Mouse (Mus musculus): ENCODE results near the gene Ramac. TPM values are rescaled to one million over a fixed set of nuclear protein-coding genes. Genes with fewer than 3 reads are reported as not detected.

Gene Ramac
- polyA plus RNA-seq, 1 experiment from 2014 or later = 134 TPM

GRCm38 (mm10) chr7:81735300-81736048 lies 27.3 kb upstream of the Ramac start:
- Histone ChIP-seq H3K4me1 (replicated peaks) (no peaks in the 10 kb centered on the region), H3K27ac (no peak overlapping the region), H3K4me3 (no peak overlapping the region), H3K9me3 (no peaks in the 10 kb centered on the region), H3K4me2 (no peak overlapping the region), H3K27me3 (no peaks in the 10 kb centered on the region), H3K36me3 (no peaks in the 10 kb centered on the region), H3K9ac (no peak overlapping the region)
- WGBS = 72% methylated on average over 9 of the region's 9 CpGs
- ATAC-seq (ENCODE audit: low FRiP score) = no peak

GRCm38 (mm10) chr7:81738720-81739385 lies 23.9 kb upstream of the Ramac start:
- Histone ChIP-seq H3K4me3 (no peak overlapping the region), H3K9ac (no peak overlapping the region), H3K9me3 (no peaks in the 10 kb centered on the region), H3K27ac (no peak overlapping the region), H3K4me2 (no peak overlapping the region), H3K36me3 (no peaks in the 10 kb centered on the region), H3K27me3 (no peaks in the 10 kb centered on the region), H3K4me1 (replicated peaks) (no peaks in the 10 kb centered on the region)
- ATAC-seq (ENCODE audit: low FRiP score) = no peak
- 82% methylated on average over 8 of the region's 8 CpGs for WGBS

DNA sequence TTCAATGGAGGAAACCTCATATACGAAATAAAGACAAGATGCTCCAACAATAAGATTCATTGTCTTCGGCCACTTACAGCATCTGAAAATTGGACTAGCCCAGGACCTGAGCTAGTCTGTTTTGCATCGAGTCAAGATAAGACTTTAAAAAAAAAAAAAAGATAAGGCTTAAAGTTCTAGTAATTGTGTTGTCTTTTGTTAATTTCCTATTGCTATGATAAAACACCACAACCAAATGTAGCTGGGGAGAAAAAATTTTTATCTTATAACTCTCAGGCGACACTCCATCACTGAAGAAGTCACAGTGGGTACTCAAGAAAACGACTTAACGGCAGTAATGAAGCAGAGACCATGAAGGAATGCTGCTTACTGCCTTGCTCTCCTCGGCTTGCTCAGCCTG lies 22.7 kb upstream of the Ramac start:
- no peaks in the 10 kb centered on the region for H3K4me1 ChIP-seq (replicated peaks)
- H3K4me2 ChIP-seq = no peak overlapping the region
- no peaks in the 10 kb centered on the region for H3K9me3 ChIP-seq
- no peak for ATAC-seq (ENCODE audit: low FRiP score)
- no peaks in the 10 kb centered on the region for H3K27me3 ChIP-seq
- no peak overlapping the region for H3K4me3 ChIP-seq
- H3K9ac ChIP-seq = no peak overlapping the region
- WGBS = 92% methylated on average over 7 of the region's 7 CpGs
- no peaks in the 10 kb centered on the region for H3K36me3 ChIP-seq
- no peak overlapping the region for H3K27ac ChIP-seq

DNA sequence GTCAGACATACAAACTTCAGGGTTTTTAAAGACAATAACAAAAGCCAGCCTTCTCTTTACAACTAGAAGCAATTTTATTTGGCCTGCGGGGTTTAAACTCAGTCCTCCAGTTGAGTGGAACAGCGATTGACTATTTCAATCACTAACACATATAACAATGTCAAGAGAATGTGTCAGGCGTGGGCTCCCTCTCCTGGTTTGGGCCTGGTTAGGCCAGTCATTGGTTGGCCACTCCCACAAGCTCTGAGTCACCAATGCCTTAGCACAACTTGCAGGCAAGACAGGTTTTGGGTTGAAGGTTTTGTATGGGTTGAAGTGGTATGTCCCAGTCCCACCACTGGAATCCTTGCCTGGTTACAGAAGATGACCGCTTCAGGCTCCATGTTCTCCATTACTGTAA lies 18.6 kb upstream of the Ramac start:
- Histone ChIP-seq H3K27ac (no peak overlapping the region), H3K4me2 (no peak overlapping the region), H3K9ac (no peak overlapping the region), H3K4me1 (replicated peaks) (no peaks in the 10 kb centered on the region), H3K9me3 (no peaks in the 10 kb centered on the region), H3K27me3 (no peaks in the 10 kb centered on the region), H3K36me3 (no peaks in the 10 kb centered on the region), H3K4me3 (no peak overlapping the region)
- no peak for ATAC-seq (ENCODE audit: low FRiP score)
- WGBS = 75% methylated on average over 4 of the region's 4 CpGs

DNA sequence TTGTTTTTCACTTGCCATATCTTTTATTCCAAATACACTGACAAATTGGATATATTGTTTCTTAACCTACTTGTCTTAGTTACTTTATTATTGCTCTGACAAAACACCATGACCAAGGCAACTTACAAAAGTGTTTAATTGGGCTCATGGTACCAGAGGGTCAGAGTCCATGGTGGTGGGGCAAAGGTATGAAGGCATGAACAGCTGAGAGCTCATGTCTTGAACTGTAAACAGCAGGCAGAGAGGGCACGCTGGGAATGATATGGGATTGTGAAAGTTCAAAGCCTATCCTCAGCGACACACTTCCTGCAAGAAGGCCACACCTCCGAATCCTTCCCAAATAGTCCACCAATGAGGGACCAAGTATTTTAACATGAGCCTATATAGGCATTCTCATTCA lies 14.8 kb upstream of the Ramac start:
- Histone ChIP-seq H3K4me3 (no peak overlapping the region), H3K4me2 (no peak overlapping the region), H3K27me3 (no peaks in the 10 kb centered on the region), H3K36me3 (no peaks in the 10 kb centered on the region), H3K27ac (no peak overlapping the region), H3K9me3 (no peaks in the 10 kb centered on the region), H3K9ac (no peak overlapping the region), H3K4me1 (replicated peaks) (no peaks in the 10 kb centered on the region)
- ATAC-seq (ENCODE audit: low FRiP score) = no peak
- WGBS = 80% methylated on average over 3 of the region's 3 CpGs

- peak overlapping the region; percentile 98 for H3K4me3 ChIP-seq
- no peaks in the 10 kb centered on the region for H3K27me3 ChIP-seq
- H3K36me3 ChIP-seq = no peaks in the 10 kb centered on the region
- H3K9ac ChIP-seq = peak overlapping the region; percentile 94
- peak; percentile 82 for ATAC-seq (ENCODE audit: low FRiP score)
- H3K4me2 ChIP-seq = peak overlapping the region; percentile 91
- no peaks in the 10 kb centered on the region for H3K9me3 ChIP-seq
- H3K27ac ChIP-seq = peak overlapping the region; percentile 91
- H3K4me1 ChIP-seq (replicated peaks) = peaks cover 18% of the 10 kb centered on the region
- WGBS = 3% methylated on average over 60 of the region's 60 CpGs
Observed at GRCm38 (mm10) chr7:81763110-81763845, 553 bp downstream of the Ramac start.

DNA sequence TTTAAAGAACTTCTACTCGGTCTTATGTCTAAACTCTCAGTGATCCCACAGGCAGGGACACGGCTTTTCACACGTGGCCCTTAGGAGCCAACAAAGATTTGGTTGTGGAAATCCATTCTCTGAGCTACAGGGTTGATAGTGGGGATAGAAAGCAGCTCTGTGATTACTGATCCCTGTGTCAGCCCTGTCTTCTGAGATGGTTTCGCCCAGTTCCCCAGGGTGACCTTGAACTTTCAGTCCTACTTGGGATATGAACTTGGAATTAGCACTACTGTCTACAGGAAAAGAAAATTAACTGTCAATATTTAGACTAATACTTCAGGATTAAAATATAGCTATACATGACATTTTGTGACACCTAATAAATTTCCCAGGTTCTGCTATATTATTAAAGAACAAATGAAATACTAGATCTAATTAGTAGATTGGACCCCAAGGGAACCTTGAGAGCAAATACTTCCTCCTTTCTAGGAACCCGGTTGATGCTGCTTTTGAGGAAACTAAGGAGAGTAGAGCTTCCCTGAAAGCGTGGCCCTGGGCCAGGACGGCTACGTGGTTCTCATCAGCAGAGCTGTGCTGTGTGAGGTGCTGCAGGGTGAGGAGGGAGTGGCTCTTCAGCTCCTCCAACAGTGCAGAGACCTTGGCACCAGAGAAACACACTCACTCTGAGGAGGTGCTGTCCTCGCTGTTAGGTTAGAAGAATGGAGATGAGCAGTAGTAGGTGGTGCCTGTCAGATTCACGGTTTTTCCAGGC lies 10.2 kb downstream of the Ramac start:
- Histone ChIP-seq H3K27me3 (no peaks in the 10 kb centered on the region), H3K36me3 (peaks cover 7% of the 10 kb centered on the region), H3K4me2 (no peak overlapping the region), H3K27ac (no peak overlapping the region), H3K4me3 (no peak overlapping the region), H3K4me1 (replicated peaks) (peaks cover 3% of the 10 kb centered on the region; the same call in 1 of the 2 replicates), H3K9me3 (no peaks in the 10 kb centered on the region), H3K9ac (no peak overlapping the region)
- 81% methylated on average over 10 of the region's 10 CpGs for WGBS
- no peak for ATAC-seq (ENCODE audit: low FRiP score)

DNA sequence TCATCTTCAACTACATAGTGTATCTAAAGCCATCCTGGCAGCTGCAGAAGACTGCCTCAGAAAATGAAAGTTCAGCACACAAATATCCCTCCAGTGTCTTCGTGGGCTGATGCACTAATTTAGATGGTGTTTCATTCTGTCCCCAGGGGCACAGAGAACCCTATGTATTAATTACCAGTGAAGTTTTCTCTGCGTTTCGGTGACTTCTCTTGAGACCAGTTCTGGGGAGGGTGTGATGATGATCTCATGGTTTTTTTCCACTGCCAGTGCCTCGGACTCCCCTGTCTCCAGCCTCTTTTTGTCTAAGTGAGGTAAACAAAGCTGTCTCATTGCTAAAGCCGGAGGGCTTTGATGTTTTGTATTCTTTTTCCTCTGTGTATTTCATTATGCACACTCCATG lies 12.6 kb downstream of the Ramac start:
- H3K36me3 ChIP-seq = peaks cover 18% of the 10 kb centered on the region
- H3K27ac ChIP-seq = no peak overlapping the region
- H3K9ac ChIP-seq = no peak overlapping the region
- H3K27me3 ChIP-seq = no peaks in the 10 kb centered on the region
- 67% methylated on average over 5 of the region's 5 CpGs for WGBS
- no peak for ATAC-seq (ENCODE audit: low FRiP score)
- H3K9me3 ChIP-seq = no peaks in the 10 kb centered on the region
- H3K4me3 ChIP-seq = no peak overlapping the region
- H3K4me1 ChIP-seq (replicated peaks) = peaks cover 3% of the 10 kb centered on the region; the same call in 1 of the 2 replicates
- no peak overlapping the region for H3K4me2 ChIP-seq

DNA sequence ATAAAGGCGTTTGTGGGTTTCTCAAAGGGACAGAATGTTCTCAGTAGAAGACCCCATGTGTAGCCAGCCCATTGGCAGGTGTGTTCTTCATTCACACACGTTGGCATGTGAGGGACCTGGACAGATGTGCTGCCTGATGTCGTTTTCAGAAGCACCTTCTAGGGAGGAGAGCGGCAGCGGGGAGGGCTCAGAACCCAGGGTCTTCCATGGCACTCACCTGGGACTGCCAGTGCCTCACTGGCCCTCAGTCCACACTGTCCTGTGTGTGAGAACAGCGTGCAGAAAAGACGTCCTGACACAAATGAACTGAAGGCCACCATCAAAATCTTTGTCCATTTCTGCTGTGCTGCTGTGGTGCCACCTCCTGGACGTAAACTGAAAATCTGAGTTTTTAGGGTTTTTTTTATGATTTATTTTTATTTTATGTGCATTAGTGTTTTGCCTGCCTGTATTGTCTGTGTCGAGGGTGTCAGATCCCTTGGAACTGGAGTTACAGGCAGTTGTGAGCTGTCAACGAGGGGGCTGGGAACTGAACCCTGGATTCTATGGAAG lies 15.0 kb downstream of the Ramac start:
- Histone ChIP-seq H3K4me1 (replicated peaks) (0 out of 2 replicates have a peak, but pooled peaks cover 3% of the 10 kb centered on the region), H3K4me3 (no peak overlapping the region), H3K9ac (no peak overlapping the region), H3K9me3 (no peaks in the 10 kb centered on the region), H3K27me3 (no peaks in the 10 kb centered on the region), H3K4me2 (no peak overlapping the region), H3K36me3 (peaks cover 35% of the 10 kb centered on the region), H3K27ac (peak overlapping the region; percentile 30; the same call in 1 of the 2 replicates)
- 78% methylated on average over 10 of the region's 10 CpGs for WGBS
- 0 out of 2 replicates have a peak, but pooled peaks have one; percentile 32 for ATAC-seq (ENCODE audit: low FRiP score)

GRCm38 (mm10) chr7:81788536-81788935 lies 25.8 kb downstream of the Ramac start:
- ATAC-seq (ENCODE audit: low FRiP score) = peak; percentile 61
- peaks cover 14% of the 10 kb centered on the region for H3K4me1 ChIP-seq (replicated peaks)
- H3K27ac ChIP-seq = peak overlapping the region; percentile 98
- WGBS = 7% methylated on average over 5 of the region's 5 CpGs
- no peaks in the 10 kb centered on the region for H3K27me3 ChIP-seq
- H3K4me2 ChIP-seq = peak overlapping the region; percentile 59
- H3K9me3 ChIP-seq = no peaks in the 10 kb centered on the region
- H3K4me3 ChIP-seq = peak overlapping the region; percentile 51
- peak overlapping the region; percentile 83 for H3K9ac ChIP-seq
- H3K36me3 ChIP-seq = peaks cover 23% of the 10 kb centered on the region

- ATAC-seq (ENCODE audit: low FRiP score) = peak; percentile 97
- Histone ChIP-seq H3K9me3 (no peaks in the 10 kb centered on the region), H3K27me3 (no peaks in the 10 kb centered on the region), H3K4me3 (peak within 1 kb of the TSS; percentile 51), H3K4me2 (peak within 1 kb of the TSS; percentile 59), H3K27ac (peak within 1 kb of the TSS; percentile 98), H3K36me3 (peaks cover 27% of the 10 kb centered on the region), H3K4me1 (replicated peaks) (peaks cover 14% of the 10 kb centered on the region), H3K9ac (peak within 1 kb of the TSS; percentile 83)
- under 1% methylated on average over 38 of the region's 38 CpGs for WGBS
Observed at GRCm38 (mm10) chr7:81789095-81789757, 26.5 kb downstream of the Ramac start, which contains the start of gene 3110040N11Rik. Gene 3110040N11Rik, minus strand, starts transcription at chr7:81789478.

All from hindbrain, embryonic 13.5 days (tissue).